Mouse (Mus musculus): ENCODE data around the gene Lrriq1. TPM values are rescaled to one million over a fixed set of nuclear protein-coding genes. Genes with fewer than 3 reads are reported as not detected.

The Lrriq1 gene
- total and polyA plus RNA-seq, 3 experiments: not detected

GRCm38 (mm10) chr10:103027226-103027930, 208.7 kb downstream of the Lrriq1 start:
- no peaks in the 10 kb centered on the region for H3K36me3 ChIP-seq (ENCODE audit: control insufficient read depth in 1 of 2, insufficient read depth in 2 of 2, low read length in 2 of 2)
- H3K4me1 ChIP-seq (ENCODE audit: control insufficient read depth in 1 of 2, insufficient read depth in 2 of 2, low read length in 2 of 2): no peaks in the 10 kb centered on the region
- no peak for DNase-seq (ENCODE audit: low read depth, low spot score)
- H3K27me3 ChIP-seq (ENCODE audit: control insufficient read depth in 1 of 2, insufficient read depth in 2 of 2, low read length in 2 of 2): no peaks in the 10 kb centered on the region
- no peak overlapping the region for H3K4me3 ChIP-seq (ENCODE audit: control insufficient read depth in 1 of 2, insufficient read depth in 1 of 2, low read depth in 2 of 2, low read length in 2 of 2)
- H3K27ac ChIP-seq (ENCODE audit: control insufficient read depth, low read depth, low read length): no peak overlapping the region
- no peak overlapping the region for H3K9ac ChIP-seq (ENCODE audit: control insufficient read depth, low read depth, low read length, poor library complexity, severe bottlenecking)
- no peaks in the 10 kb centered on the region for H3K79me2 ChIP-seq (ENCODE audit: control insufficient read depth, insufficient read depth, low read length, poor library complexity)
- TF ChIP-seq ZNF384 (IDR thresholded peaks at IDR 0.05; ENCODE audit: low read depth, low read length) (no peak), ELF1 (IDR thresholded peaks at IDR 0.05; ENCODE audit: low read depth, low read length) (no peak), MYB (IDR thresholded peaks at IDR 0.05; ENCODE audit: low read depth, low read length) (no peak), E2F4 (IDR thresholded peaks at IDR 0.05; ENCODE audit: borderline replicate concordance, low read depth, low read length) (no peak), CHD2 (IDR thresholded peaks at IDR 0.05; ENCODE audit: low read length) (no peak), EP300 (IDR thresholded peaks at IDR 0.05; ENCODE audit: low read depth in 1 of 2, low read length in 2 of 2) (no peak), GATA1 (IDR thresholded peaks at IDR 0.05; ENCODE audit: low read depth, low read length) (no peak), SMC3 (IDR thresholded peaks at IDR 0.05; ENCODE audit: low read depth, low read length) (no peak), USF1 (IDR thresholded peaks at IDR 0.05; ENCODE audit: low read depth, low read length) (no peak), NRF1 (IDR thresholded peaks at IDR 0.05; ENCODE audit: insufficient read depth, low read depth, low read length, poor library complexity, severe bottlenecking) (no peak), RCOR1 (IDR thresholded peaks at IDR 0.05; ENCODE audit: low read depth, low read length) (no peak), MEF2A (IDR thresholded peaks at IDR 0.05; ENCODE audit: extremely low read depth, insufficient replicate concordance, low read depth, low read length, poor library complexity, severe bottlenecking) (no peak), KAT2A (conservative IDR thresholded peaks at IDR 0.05; ENCODE audit: low read depth, low read length) (no peak), MAFK (IDR thresholded peaks at IDR 0.05; ENCODE audit: borderline replicate concordance, low read depth, low read length) (no peak), HCFC1 (IDR thresholded peaks at IDR 0.05; ENCODE audit: low read depth, low read length) (no peak)
- no peaks in the 10 kb centered on the region for H3K9me3 ChIP-seq (replicated peaks; ENCODE audit: insufficient read depth, low read length)

- Histone ChIP-seq H3K4me1 (ENCODE audit: control insufficient read depth in 1 of 2, insufficient read depth in 2 of 2, low read length in 2 of 2) (no peaks in the 10 kb centered on the region), H3K36me3 (ENCODE audit: control insufficient read depth in 1 of 2, insufficient read depth in 2 of 2, low read length in 2 of 2) (no peaks in the 10 kb centered on the region), H3K27ac (ENCODE audit: control insufficient read depth, low read depth, low read length) (no peak overlapping the region), H3K4me3 (ENCODE audit: control insufficient read depth in 1 of 2, insufficient read depth in 1 of 2, low read depth in 2 of 2, low read length in 2 of 2) (no peak overlapping the region), H3K27me3 (ENCODE audit: control insufficient read depth in 1 of 2, insufficient read depth in 2 of 2, low read length in 2 of 2) (no peaks in the 10 kb centered on the region), H3K9ac (ENCODE audit: control insufficient read depth, low read depth, low read length, poor library complexity, severe bottlenecking) (no peak overlapping the region), H3K79me2 (ENCODE audit: control insufficient read depth, insufficient read depth, low read length, poor library complexity) (no peaks in the 10 kb centered on the region), H3K9me3 (replicated peaks; ENCODE audit: insufficient read depth, low read length) (no peaks in the 10 kb centered on the region)
- DNase-seq (ENCODE audit: low read depth, low spot score): no peak
- TF ChIP-seq NELFE (IDR thresholded peaks at IDR 0.05; ENCODE audit: low read depth, low read length) (no peak), SMC3 (IDR thresholded peaks at IDR 0.05; ENCODE audit: low read depth, low read length) (no peak), POLR2A (IDR thresholded peaks at IDR 0.05; ENCODE audit: control insufficient read depth in 1 of 2, insufficient read depth in 1 of 2, low read depth in 1 of 2, low read length in 2 of 2, poor library complexity in 1 of 2) (no peak), ETS1 (IDR thresholded peaks at IDR 0.05; ENCODE audit: low read depth, low read length) (no peak), USF2 (IDR thresholded peaks at IDR 0.05; ENCODE audit: borderline replicate concordance in 1 of 2, insufficient read depth in 1 of 2, low read depth in 1 of 2, low read length in 2 of 2) (no peak), MEF2A (IDR thresholded peaks at IDR 0.05; ENCODE audit: extremely low read depth, insufficient replicate concordance, low read depth, low read length, poor library complexity, severe bottlenecking) (no peak), ZC3H11A (IDR thresholded peaks at IDR 0.05; ENCODE audit: low read depth, low read length) (no peak), HCFC1 (IDR thresholded peaks at IDR 0.05; ENCODE audit: low read depth, low read length) (no peak), SIN3A (IDR thresholded peaks at IDR 0.05; ENCODE audit: low read length) (no peak), NRF1 (IDR thresholded peaks at IDR 0.05; ENCODE audit: insufficient read depth, low read depth, low read length, poor library complexity, severe bottlenecking) (no peak)
Observed at GRCm38 (mm10) chr10:103026636-103027225, 209.4 kb downstream of the Lrriq1 start.

Measured in MEL (cell line).